Mouse (Mus musculus): ENCODE measurements around the gene Ttc17. TPM values are rescaled to one million over a fixed set of nuclear protein-coding genes. Genes with fewer than 3 reads are reported as not detected.

The Ttc17 gene
- total RNA-seq, 2 experiments from 2014 or later: 23.5 to 24.9 TPM

DNA sequence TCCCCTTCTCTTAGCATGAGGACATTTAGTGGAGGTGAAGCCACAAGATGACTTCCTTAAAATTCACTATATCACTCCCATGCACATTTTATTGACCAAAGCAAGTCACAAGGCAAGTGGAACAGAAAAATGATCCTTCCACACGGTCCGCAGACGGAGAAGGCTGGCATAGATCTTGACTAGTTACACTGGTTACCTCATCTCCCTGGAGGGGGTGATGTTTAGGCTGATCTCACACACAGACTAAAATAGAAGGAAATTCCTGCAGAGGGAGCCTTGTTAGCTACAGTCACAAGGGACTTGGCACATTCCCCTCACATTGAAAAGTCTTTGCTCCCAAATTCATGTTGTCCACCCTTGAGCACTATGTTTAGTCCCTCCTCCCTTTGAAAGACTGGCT is 130.8 kb downstream of the Ttc17 start:
- TF ChIP-seq CTCF (IDR thresholded peaks at IDR 0.05): no peak
- DNase-seq: no peak
- Histone ChIP-seq H3K27ac (no peak overlapping the region), H3K4me3 (no peak overlapping the region)
- intact Hi-C loops (cut with DNase I): no loop called here

DNA sequence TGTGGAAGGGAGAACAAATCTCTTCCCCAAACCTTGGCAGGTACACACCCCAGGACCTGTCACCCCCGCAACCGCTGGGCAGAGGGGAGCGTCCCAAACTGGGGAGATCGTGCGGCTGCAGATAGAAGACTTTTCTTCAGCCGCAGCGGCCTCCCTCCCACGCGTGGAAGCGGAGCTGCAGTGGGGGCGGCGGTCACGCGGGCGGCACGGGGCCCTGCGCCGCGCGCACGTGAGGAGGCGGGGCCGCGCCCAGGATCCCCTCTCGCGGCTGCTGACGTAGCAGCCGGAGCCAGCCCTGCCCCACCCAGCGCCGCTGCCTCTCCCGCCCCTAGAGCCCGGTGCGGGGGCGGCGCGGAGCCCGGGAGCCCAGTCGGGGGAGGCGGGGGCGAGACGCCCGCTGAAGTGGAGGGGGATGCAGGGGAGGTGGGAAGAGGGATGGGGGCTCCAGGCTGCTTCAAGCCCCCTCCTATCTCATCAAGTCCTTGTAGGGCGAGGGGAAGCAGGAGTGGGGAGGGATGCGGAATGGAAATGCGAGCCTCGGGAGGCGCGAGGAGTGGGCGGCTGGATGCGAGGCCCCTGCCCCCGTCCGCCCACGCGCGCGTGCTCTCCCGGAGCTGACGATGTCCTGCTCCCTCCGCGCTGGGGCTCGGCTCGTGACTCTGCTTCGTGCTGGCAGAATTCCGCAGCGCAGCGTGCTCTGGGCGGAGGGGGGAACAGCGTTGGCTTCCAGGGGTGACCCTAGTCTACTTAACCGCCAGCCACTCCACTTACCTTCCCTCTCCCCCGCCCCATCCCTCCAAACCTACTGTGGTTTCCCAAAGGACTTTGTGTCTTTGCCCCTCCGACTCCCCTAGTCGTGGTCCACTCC is 133.1 kb downstream of the Ttc17 start:
- TF ChIP-seq CTCF (IDR thresholded peaks at IDR 0.05): no peak
- DNase-seq: peak; percentile 87
- intact Hi-C loops (cut with DNase I): no loop called here
- Histone ChIP-seq H3K27ac (peak overlapping the region; percentile 80), H3K4me3 (peak overlapping the region; percentile 82)

DNA sequence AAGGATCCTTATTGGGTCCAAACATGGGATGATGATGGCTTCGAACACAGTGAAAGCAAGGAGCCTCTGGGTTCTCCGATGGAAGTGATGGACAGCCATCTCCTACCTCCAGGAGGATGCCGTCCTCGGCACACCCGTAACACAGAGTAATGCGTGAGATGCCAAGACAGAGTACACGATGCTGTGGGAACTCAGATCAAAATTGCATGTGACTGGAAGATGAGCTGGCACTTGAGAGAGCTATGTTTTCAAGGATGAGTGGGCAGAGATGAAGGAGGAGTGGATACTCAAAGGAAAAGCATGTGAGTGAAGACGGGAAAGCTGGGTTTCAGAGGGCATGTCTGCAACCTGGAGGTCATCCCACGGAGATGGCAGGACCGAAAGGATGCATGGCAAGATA is 135.3 kb downstream of the Ttc17 start:
- intact Hi-C loops (cut with DNase I): no loop called here
- TF ChIP-seq CTCF (IDR thresholded peaks at IDR 0.05): no peak
- H3K27ac ChIP-seq: no peak overlapping the region
- no peak for DNase-seq
- H3K4me3 ChIP-seq: no peak overlapping the region

GRCm38 (mm10) chr2:94268835-94269234 is 137.7 kb downstream of the Ttc17 start:
- intact Hi-C loops (cut with DNase I): no loop called here
- Histone ChIP-seq H3K27ac (no peak overlapping the region), H3K4me3 (no peak overlapping the region)
- no peak for TF ChIP-seq CTCF (IDR thresholded peaks at IDR 0.05)
- DNase-seq: no peak

- intact Hi-C loops (cut with DNase I): no loop called here
- Histone ChIP-seq H3K27ac (no peak overlapping the region), H3K4me3 (no peak overlapping the region)
- DNase-seq: no peak
- no peak for TF ChIP-seq CTCF (IDR thresholded peaks at IDR 0.05)
Measured at GRCm38 (mm10) chr2:94267213-94267850, 139.2 kb downstream of the Ttc17 start.

DNA sequence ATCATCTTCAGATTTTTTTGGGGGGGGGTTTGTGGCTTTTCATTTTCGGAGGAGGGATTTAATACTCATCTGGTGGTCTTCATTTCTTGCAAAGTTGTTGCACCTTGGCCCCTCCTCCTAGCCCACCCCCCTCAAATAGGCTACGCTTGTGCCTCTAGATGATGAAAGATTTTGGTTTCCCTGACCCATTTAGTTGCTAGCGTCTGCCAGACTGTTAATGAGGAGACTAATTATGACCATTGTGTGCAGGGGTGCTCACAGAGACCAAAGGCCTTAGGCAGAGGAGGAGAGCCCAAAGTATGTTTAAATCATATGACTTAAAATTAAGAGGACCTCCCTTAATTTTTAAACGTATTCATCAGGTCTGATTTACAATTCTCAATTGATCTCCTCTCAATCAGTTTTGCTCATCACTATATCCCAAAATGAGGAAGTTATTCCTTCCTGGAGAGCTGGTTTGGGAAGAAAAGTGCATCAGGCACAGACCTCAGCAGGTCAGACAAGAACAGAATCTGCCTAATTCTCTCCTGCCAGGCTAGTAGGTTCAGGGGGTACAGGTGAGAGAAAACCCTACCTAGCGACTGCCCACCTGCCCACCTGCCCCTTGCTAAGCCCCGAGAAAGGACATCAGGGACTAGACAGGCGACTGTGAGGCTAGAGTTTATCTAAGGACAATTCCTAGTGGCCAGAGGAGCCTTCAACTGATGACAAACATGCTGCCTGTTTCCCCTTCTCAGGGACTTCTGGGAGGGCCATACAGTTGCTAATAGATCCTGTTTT is 139.9 kb downstream of the Ttc17 start:
- no peak for TF ChIP-seq CTCF (IDR thresholded peaks at IDR 0.05)
- no peak overlapping the region for H3K27ac ChIP-seq
- no peak overlapping the region for H3K4me3 ChIP-seq
- intact Hi-C loops (cut with DNase I): no loop called here
- DNase-seq: no peak

- intact Hi-C loops (cut with DNase I): no loop called here
- TF ChIP-seq CTCF (IDR thresholded peaks at IDR 0.05): no peak
- Histone ChIP-seq H3K4me3 (peak overlapping the region; percentile 54), H3K27ac (peak overlapping the region; percentile 67)
- DNase-seq: peak; percentile 61
Measured at GRCm38 (mm10) chr2:94265221-94266191, 141.0 kb downstream of the Ttc17 start.

GRCm38 (mm10) chr2:94264631-94265098 is 141.8 kb downstream of the Ttc17 start:
- intact Hi-C loops (cut with DNase I): no loop called here
- H3K4me3 ChIP-seq: peak overlapping the region; percentile 54
- peak overlapping the region; percentile 67 for H3K27ac ChIP-seq
- DNase-seq: no peak
- no peak for TF ChIP-seq CTCF (IDR thresholded peaks at IDR 0.05)

- Histone ChIP-seq H3K27ac (no peak overlapping the region), H3K4me3 (no peak overlapping the region)
- intact Hi-C loops (cut with DNase I): no loop called here
- no peak for TF ChIP-seq CTCF (IDR thresholded peaks at IDR 0.05)
- DNase-seq: no peak
Measured at GRCm38 (mm10) chr2:94264006-94264405, 142.5 kb downstream of the Ttc17 start.

DNA sequence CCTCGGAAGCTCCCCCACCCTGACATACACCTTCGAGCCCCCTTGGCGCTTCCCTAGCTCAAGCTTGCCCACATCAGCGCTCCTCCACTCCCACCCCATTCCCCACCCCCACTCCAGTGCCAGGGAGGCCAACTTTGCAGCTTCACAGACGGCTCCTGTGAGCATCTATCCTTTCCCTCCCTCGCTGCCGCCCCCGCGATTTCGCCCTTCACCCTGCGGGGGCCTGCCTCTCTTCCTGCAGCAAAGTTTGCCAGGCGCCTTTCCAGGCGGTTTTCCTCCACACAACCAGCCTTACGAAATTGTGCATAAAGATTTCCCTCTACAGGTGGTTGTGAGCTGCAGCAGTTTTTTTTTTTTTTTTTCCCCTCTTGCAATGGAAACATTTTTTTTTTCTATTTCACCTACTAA is 143.0 kb downstream of the Ttc17 start:
- Histone ChIP-seq H3K27ac (no peak overlapping the region), H3K4me3 (peak overlapping the region; percentile 19; the same call in 1 of the 2 replicates)
- no peak for DNase-seq
- intact Hi-C loops (cut with DNase I): no loop called here
- TF ChIP-seq CTCF (IDR thresholded peaks at IDR 0.05): no peak

- DNase-seq: no peak
- no peak overlapping the region; the same call in 1 of the 2 replicates for H3K4me3 ChIP-seq
- H3K27ac ChIP-seq: no peak overlapping the region
- TF ChIP-seq CTCF (IDR thresholded peaks at IDR 0.05): no peak
- intact Hi-C loops (cut with DNase I): no loop called here
Measured at GRCm38 (mm10) chr2:94262917-94263529, 143.5 kb downstream of the Ttc17 start.
